Mouse (Mus musculus): ENCODE results near the gene Pde1c. TPM values are rescaled to one million over a fixed set of nuclear protein-coding genes. Genes with fewer than 3 reads are reported as not detected.

Pde1c gene
- total RNA-seq, 2 experiments from 2014 or later: 3.1 to 3.6 TPM

Small RNA genes lying within 50 kb of the gene (microRNA-seq; reads per million reads assigned to microRNA genes)
- 0 reads per million in 2 experiments for gene Gm44413

Other genes with a start within 250 kb of the Pde1c start
- gene Lsm5, start 135.6 kb upstream of the Pde1c start, total RNA-seq (2021): 10 to 100 TPM; 18.3 to 18.5 TPM
- 10 to 100 TPM; 40.4 to 42.1 TPM for gene Avl9, start 145.8 kb upstream of the Pde1c start, total RNA-seq (2021)
- 10 to 100 TPM; 49.0 to 53.0 TPM for gene Kbtbd2, start 228.7 kb upstream of the Pde1c start, total RNA-seq (2021)